Mouse (Mus musculus) Patski (cell line): ENCODE data around the gene Dnajc27. TPM values are rescaled to one million over a fixed set of nuclear protein-coding genes. Genes with fewer than 3 reads are reported as not detected.

ENCODE experiments used
- ATAC-seq: fragments of 100-300 bp; one replicate; pipeline ENCODE4 v1.8.0; 2021
- CTCF ChIA-PET: fragments of 350-600 bp; sonication (Branson Sonifier 250); formaldehyde crosslinking; loops from one replicate; lab custom pipeline; 2022; ENCODE audit warnings: inconsistent platforms; lab: Charles Lee
- POLR2A ChIA-PET: fragments of 350-600 bp; sonication (Branson Sonifier 250); formaldehyde crosslinking; loops from one replicate; lab custom pipeline; 2022; ENCODE audit warnings: antibody characterized with exemption, inconsistent platforms; lab: Charles Lee
- DNase-seq: peaks from one replicate; pipeline ENCODE4 v3.0.0-alpha.2; 2011; ENCODE audit warnings: low read depth, low spot score
- H3K27me3 ChIP-seq: fragments of 371-371 bp; one replicate; pipeline ENCODE4 v1.5.1; 2021
- CTCF ChIP-seq: fragments of 100-300 bp; IDR thresholded peaks from one replicate; pipeline ENCODE4 v1.5.1; 2021
- in situ Hi-C: fragments of 300-500 bp; cut with MboI; formaldehyde crosslinking; loops from 3 replicates; pipeline ENCODE4 v1.11.1; 2018; ENCODE audit warnings: low pct_unique_long_range_greater_than_20kb, mixed read lengths
- polyA plus RNA-seq: library from polyadenylated mRNA; unstranded; gene quantifications from one replicate; pipeline ENCODE4 v1.2.3, GENCODE M21; 2021

Dnajc27 gene
- polyA plus RNA-seq, 1 experiment from 2014 or later = 9.3 TPM

GRCm38 (mm10) chr12:4080311-4080710, 2.1 kb upstream of the Dnajc27 start:
- peaks cover 39% of the 10 kb centered on the region for H3K27me3 ChIP-seq
- POLR2A ChIA-PET = no interaction called here
- peak; percentile 76 for TF ChIP-seq CTCF
- ATAC-seq = no peak
- DNase-seq = peak; percentile 20
- in situ Hi-C loops = loop anchor here (5.0 to 25.0 kb wide), 2 partner anchors 153 to 418 kb away; no protein-coding TSS in a partner anchor
- CTCF ChIA-PET = no interaction called here

- no peak for DNase-seq
- ChIA-PET POLR2A (interaction anchor here (0.6 kb wide), 1 partner anchor 70 kb away, joined by 3 read pairs; no protein-coding TSS in a partner anchor), CTCF (interaction anchor here (1.4 to 1.6 kb wide), 2 partner anchors 24 to 25 kb away, joined by 3 read pairs; no protein-coding TSS in a partner anchor)
- ATAC-seq = no peak
- peaks cover 13% of the 10 kb centered on the region for H3K27me3 ChIP-seq
- no peak for TF ChIP-seq CTCF
- in situ Hi-C loops = loop anchor here (5.0 to 25.0 kb wide), 2 partner anchors 156 to 421 kb away; no protein-coding TSS in a partner anchor
These were observed 1.1 kb downstream of the Dnajc27 start for GRCm38 (mm10) chr12:4083441-4083840.

- ChIA-PET CTCF (interaction anchor here (0.6 to 2.8 kb wide), 9 partner anchors 21 to 442 kb away, joined by 3 to 31 read pairs (median 4); no protein-coding TSS in a partner anchor), POLR2A (no interaction called here)
- ATAC-seq (no peak), DNase-seq (peak; percentile 7)
- H3K27me3 ChIP-seq = no peaks in the 10 kb centered on the region
- in situ Hi-C loops = loop anchor here (5.0 kb wide), 2 partner anchors 100 to 445 kb away; no protein-coding TSS in a partner anchor
- TF ChIP-seq CTCF = peak; percentile 84
These were observed 25.0 kb downstream of the Dnajc27 start for GRCm38 (mm10) chr12:4107383-4107782.

GRCm38 (mm10) chr12:4116132-4116531, 33.7 kb downstream of the Dnajc27 start:
- in situ Hi-C loops = no loop called here
- ChIA-PET CTCF (interaction anchor here (1.1 kb wide), 1 partner anchor 26 kb away, joined by 3 read pairs; no protein-coding TSS in a partner anchor), POLR2A (no interaction called here)
- no peak for ATAC-seq
- DNase-seq = no peak
- TF ChIP-seq CTCF = no peak
- no peaks in the 10 kb centered on the region for H3K27me3 ChIP-seq

- DNase-seq (no peak), ATAC-seq (no peak)
- POLR2A ChIA-PET = no interaction called here
- no peak for TF ChIP-seq CTCF
- in situ Hi-C loops = no loop called here
- H3K27me3 ChIP-seq = no peaks in the 10 kb centered on the region
- CTCF ChIA-PET = interaction anchor here (1.1 kb wide), 1 partner anchor 27 kb away, joined by 3 read pairs; no protein-coding TSS in a partner anchor
These were observed 34.8 kb downstream of the Dnajc27 start for GRCm38 (mm10) chr12:4117136-4117535.

- no peaks in the 10 kb centered on the region for H3K27me3 ChIP-seq
- ChIA-PET CTCF (no interaction called here), POLR2A (no interaction called here)
- no peak for TF ChIP-seq CTCF
- in situ Hi-C loops = no loop called here
- DNase-seq = no peak
- no peak for ATAC-seq
These were observed 35.2 kb downstream of the Dnajc27 start for GRCm38 (mm10) chr12:4117579-4117978.

GRCm38 (mm10) chr12:4127346-4127745, 45.0 kb downstream of the Dnajc27 start:
- CTCF ChIA-PET = no interaction called here
- POLR2A ChIA-PET = no interaction called here
- DNase-seq = no peak

GRCm38 (mm10) chr12:4132941-4133846, 50.8 kb downstream of the Dnajc27 start, which contains the start of gene Adcy3:
TSS of gene Adcy3 (plus strand) at chr12:4133103.
- no peak for DNase-seq
- TF ChIP-seq CTCF = no peak
- in situ Hi-C loops = no loop called here
- ChIA-PET CTCF (no interaction called here), POLR2A (interaction anchor here (0.6 kb wide), 1 partner anchor 284 kb away, joined by 3 read pairs; no protein-coding TSS in a partner anchor)
- ATAC-seq = peak; percentile 23
- peaks cover 9% of the 10 kb centered on the region for H3K27me3 ChIP-seq

More at GRCm38 (mm10) chr12:4127346-4127745, 45.0 kb downstream of the Dnajc27 start:
- in situ Hi-C loops = no loop called here
- H3K27me3 ChIP-seq = no peaks in the 10 kb centered on the region
- no peak for ATAC-seq
- no peak for TF ChIP-seq CTCF

GRCm38 (mm10) chr12:4133847-4134212, 51.4 kb downstream of the Dnajc27 start:
- in situ Hi-C loops = no loop called here
- ChIA-PET POLR2A (interaction anchor here (0.6 kb wide), 1 partner anchor 284 kb away, joined by 3 read pairs; no protein-coding TSS in a partner anchor), CTCF (no interaction called here)
- DNase-seq (no peak), ATAC-seq (no peak)
- no peak for TF ChIP-seq CTCF
- H3K27me3 ChIP-seq = peaks cover 9% of the 10 kb centered on the region

- CTCF ChIA-PET = interaction anchor here (1.1 kb wide), 1 partner anchor 23 kb away, joined by 3 read pairs; no protein-coding TSS in a partner anchor
- H3K27me3 ChIP-seq = no peaks in the 10 kb centered on the region
- no peak for TF ChIP-seq CTCF
- in situ Hi-C loops = no loop called here
- POLR2A ChIA-PET = no interaction called here
- ATAC-seq = no peak
- DNase-seq = no peak
These were observed 60.8 kb downstream of the Dnajc27 start for GRCm38 (mm10) chr12:4143179-4143578.

GRCm38 (mm10) chr12:4150936-4151335, 68.6 kb downstream of the Dnajc27 start:
- DNase-seq (no peak), ATAC-seq (no peak)
- no peaks in the 10 kb centered on the region for H3K27me3 ChIP-seq
- ChIA-PET POLR2A (no interaction called here), CTCF (no interaction called here)
- in situ Hi-C loops = no loop called here
- TF ChIP-seq CTCF = no peak
